Mouse (Mus musculus): Measurements from ENCODE around the gene Adh7. TPM values are rescaled to one million over a fixed set of nuclear protein-coding genes. Genes with fewer than 3 reads are reported as not detected.

Gene Adh7
- polyA plus RNA-seq, 1 experiment = 11.9 TPM

DNA sequence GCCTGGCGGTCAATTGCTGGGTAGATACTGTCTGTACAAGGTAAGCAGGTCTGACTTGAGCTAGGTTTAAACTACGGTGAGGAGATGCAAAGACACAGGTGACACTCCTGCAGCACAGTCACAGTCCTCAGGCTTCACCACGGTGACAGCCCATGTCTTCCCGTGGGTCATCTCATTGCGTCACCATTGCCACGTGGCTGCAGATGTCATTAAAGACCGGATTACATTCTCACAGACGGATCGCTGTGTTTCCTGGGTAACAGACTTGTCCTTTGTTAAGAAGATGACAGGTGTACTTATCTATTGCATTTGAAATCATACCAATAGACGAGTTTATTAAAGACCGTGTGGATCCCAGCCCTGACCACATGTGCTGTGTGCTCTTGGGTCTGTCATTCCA, 3.6 kb downstream of the Adh7 start:
- Histone ChIP-seq H3K27ac (ENCODE audit: insufficient read depth, low read length) (no peak overlapping the region), H3K4me3 (ENCODE audit: insufficient read depth, low read length) (no peak overlapping the region), H3K4me1 (ENCODE audit: control insufficient read depth, insufficient read depth, low read length) (0 out of 2 replicates have a peak, but pooled peaks cover 4% of the 10 kb centered on the region)
- TF ChIP-seq POLR2A (IDR thresholded peaks at IDR 0.05; ENCODE audit: low read depth, low read length) (no peak), CTCF (IDR thresholded peaks at IDR 0.05; ENCODE audit: borderline replicate concordance, insufficient read depth, low read length) (no peak)

DNA sequence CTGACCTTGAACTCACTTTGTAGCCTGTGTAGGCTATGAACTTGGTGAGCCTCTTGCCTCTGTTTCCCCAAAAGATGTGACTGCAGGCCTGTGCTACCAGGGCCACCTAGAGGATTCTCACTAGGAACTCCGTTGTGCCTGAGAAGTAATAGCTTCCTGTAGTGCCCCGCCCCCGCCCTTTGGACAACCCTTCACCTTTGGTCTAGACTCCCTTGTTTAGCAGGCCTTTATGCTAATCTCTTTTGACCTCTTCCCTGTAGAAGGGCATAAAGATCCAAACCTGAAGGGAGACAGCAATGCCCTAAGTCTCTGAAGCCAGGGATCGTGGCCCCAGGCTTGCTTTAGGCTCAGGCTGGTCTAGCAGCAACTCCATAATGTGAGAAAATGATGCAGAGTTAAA, 5.0 kb downstream of the Adh7 start:
- no peak overlapping the region for H3K27ac ChIP-seq (ENCODE audit: insufficient read depth, low read length)
- TF ChIP-seq POLR2A (IDR thresholded peaks at IDR 0.05; ENCODE audit: low read depth, low read length) = no peak
- TF ChIP-seq CTCF (IDR thresholded peaks at IDR 0.05; ENCODE audit: borderline replicate concordance, insufficient read depth, low read length) = no peak
- H3K4me3 ChIP-seq (ENCODE audit: insufficient read depth, low read length) = no peak overlapping the region
- H3K4me1 ChIP-seq (ENCODE audit: control insufficient read depth, insufficient read depth, low read length) = 0 out of 2 replicates have a peak, but pooled peaks cover 4% of the 10 kb centered on the region

DNA sequence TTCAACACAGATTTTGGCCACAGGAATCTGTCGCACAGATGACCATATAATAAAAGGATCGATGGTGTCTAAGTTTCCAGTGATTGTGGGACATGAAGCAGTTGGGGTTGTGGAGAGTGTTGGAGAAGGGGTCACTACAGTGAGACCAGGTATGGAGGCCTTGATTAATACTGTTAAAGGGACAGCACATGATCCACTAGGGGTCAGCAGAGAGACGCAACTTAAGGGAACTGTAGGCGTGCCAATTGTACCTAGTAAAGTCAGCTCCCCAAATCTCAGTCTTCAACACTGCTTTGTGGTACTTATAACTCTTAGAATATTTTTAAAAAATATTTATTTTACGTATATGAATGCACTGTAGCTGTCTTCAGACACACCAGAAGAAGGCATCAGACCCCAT, 5.4 kb downstream of the Adh7 start:
- Histone ChIP-seq H3K4me1 (ENCODE audit: control insufficient read depth, insufficient read depth, low read length) (no peaks in the 10 kb centered on the region), H3K4me3 (ENCODE audit: insufficient read depth, low read length) (no peak overlapping the region), H3K27ac (ENCODE audit: insufficient read depth, low read length) (no peak overlapping the region)
- TF ChIP-seq POLR2A (IDR thresholded peaks at IDR 0.05; ENCODE audit: low read depth, low read length) (no peak), CTCF (IDR thresholded peaks at IDR 0.05; ENCODE audit: borderline replicate concordance, insufficient read depth, low read length) (peak; percentile 41; the same call in 1 of the 2 replicates)

DNA sequence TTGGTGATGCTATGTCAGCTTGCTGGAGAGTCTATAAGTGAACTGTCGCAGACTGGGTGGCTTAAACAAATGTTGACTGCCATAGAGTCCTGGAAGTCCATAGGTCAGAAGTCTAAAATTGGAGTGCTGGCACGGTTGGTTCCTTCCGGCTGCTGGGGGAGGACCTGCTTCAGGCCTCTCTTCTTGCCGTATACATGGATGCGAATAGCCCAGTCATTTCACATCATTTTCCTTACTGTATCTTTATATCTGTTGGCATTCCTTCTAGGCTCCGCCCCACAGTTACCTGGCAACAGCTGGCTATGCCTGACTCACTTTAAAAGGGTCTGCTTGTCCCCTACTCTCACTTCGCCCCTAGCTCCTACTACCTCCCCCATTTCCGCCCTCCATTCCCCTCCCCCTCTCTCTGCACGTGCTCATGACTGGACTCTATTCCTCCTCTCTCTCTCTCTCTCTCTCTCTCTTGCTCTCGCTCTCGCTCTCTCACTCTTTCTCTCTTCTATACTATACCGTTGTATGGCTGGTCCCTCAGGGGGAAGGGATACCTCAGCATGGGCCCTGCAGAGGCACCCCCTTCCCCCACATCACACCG, 6.9 kb downstream of the Adh7 start:
- H3K4me1 ChIP-seq (ENCODE audit: control insufficient read depth, insufficient read depth, low read length) = no peaks in the 10 kb centered on the region
- TF ChIP-seq POLR2A (IDR thresholded peaks at IDR 0.05; ENCODE audit: low read depth, low read length) (no peak), CTCF (IDR thresholded peaks at IDR 0.05; ENCODE audit: borderline replicate concordance, insufficient read depth, low read length) (no peak)
- H3K4me3 ChIP-seq (ENCODE audit: insufficient read depth, low read length) = no peak overlapping the region
- H3K27ac ChIP-seq (ENCODE audit: insufficient read depth, low read length) = no peak overlapping the region

DNA sequence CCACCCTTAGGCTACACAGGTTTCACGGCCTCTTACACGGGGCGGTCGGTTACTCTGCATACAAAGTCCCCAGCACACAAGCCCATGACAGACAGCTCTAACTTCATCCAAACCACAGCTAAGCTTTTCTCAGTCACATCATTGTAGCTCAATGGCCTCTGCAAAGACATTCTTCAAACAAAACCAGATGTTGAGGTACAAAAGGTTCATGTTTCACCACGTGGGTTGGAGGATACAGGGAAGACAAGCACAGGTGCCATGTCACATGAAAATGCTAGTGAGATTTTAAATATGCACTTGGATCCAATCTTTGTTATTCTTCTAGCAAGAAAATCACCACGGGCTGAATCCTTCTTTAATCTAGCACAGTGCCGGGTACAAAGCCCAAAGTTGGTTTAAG, 7.8 kb downstream of the Adh7 start:
- no peak overlapping the region for H3K27ac ChIP-seq (ENCODE audit: insufficient read depth, low read length)
- no peaks in the 10 kb centered on the region for H3K4me1 ChIP-seq (ENCODE audit: control insufficient read depth, insufficient read depth, low read length)
- no peak overlapping the region for H3K4me3 ChIP-seq (ENCODE audit: insufficient read depth, low read length)
- TF ChIP-seq CTCF (IDR thresholded peaks at IDR 0.05; ENCODE audit: borderline replicate concordance, insufficient read depth, low read length) (no peak), POLR2A (IDR thresholded peaks at IDR 0.05; ENCODE audit: low read depth, low read length) (no peak)

DNA sequence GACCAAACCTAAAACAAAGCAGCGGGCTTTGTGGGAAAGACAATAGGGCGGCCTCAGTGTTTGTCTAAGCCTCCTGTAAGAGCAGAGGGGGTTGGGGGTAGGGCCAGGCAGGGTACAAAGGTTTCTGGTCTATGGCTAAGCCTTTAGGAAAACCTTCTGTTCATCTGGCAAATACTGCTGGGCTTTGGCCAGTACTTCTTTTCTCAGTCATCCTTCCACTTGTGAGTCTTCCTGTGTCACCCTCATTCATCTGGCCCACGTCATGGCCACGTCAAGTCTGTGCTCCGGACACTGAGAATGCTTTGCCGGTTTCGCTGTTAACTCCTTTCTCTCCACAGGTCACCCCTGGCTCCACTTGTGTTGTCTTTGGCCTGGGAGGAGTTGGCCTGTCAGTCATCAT, 8.3 kb downstream of the Adh7 start:
- H3K27ac ChIP-seq (ENCODE audit: insufficient read depth, low read length) = no peak overlapping the region
- H3K4me1 ChIP-seq (ENCODE audit: control insufficient read depth, insufficient read depth, low read length) = no peaks in the 10 kb centered on the region
- H3K4me3 ChIP-seq (ENCODE audit: insufficient read depth, low read length) = no peak overlapping the region
- no peak for TF ChIP-seq CTCF (IDR thresholded peaks at IDR 0.05; ENCODE audit: borderline replicate concordance, insufficient read depth, low read length)
- TF ChIP-seq POLR2A (IDR thresholded peaks at IDR 0.05; ENCODE audit: low read depth, low read length) = no peak

DNA sequence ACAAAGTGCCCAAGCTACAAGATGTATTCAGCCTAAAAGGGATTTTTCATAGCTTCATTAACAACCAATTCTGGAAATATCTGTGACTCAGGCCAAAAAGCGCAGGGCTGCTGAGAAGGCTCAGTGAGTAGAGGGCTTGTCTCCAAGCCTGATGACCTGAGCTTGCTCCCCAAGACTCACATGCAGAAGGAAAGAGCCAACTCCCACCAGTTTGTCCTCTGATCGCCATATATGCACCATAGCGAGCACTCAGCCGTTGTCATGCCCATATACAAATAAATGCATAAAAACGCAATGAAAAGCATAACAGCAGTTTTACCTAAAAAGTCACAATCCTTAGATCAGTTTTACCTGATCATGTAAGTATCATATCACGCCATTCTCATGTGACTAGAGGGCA, 8.9 kb downstream of the Adh7 start:
- H3K4me1 ChIP-seq (ENCODE audit: control insufficient read depth, insufficient read depth, low read length) = no peaks in the 10 kb centered on the region
- no peak for TF ChIP-seq POLR2A (IDR thresholded peaks at IDR 0.05; ENCODE audit: low read depth, low read length)
- no peak overlapping the region for H3K27ac ChIP-seq (ENCODE audit: insufficient read depth, low read length)
- no peak overlapping the region for H3K4me3 ChIP-seq (ENCODE audit: insufficient read depth, low read length)

DNA sequence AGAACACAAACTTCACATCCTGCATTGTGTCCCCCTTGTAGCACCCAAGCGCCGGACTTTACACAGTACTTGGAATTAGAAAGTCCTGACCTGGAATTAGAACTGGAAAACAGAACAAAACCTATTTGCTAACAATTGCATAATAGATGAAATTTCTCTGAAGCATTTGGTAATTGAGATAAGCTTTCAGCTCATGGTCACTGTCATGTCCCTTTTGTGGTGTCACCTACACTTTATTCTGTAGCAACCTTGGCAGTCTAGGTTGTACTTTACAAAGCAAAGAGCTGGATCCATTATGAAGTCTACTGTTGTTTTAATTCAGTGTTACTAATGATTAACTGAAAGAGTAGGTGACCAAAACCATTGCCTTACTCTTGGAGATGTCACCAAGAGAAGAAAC, 9.5 kb downstream of the Adh7 start:
- H3K4me1 ChIP-seq (ENCODE audit: control insufficient read depth, insufficient read depth, low read length) = no peaks in the 10 kb centered on the region
- TF ChIP-seq POLR2A (IDR thresholded peaks at IDR 0.05; ENCODE audit: low read depth, low read length) = no peak
- TF ChIP-seq CTCF (IDR thresholded peaks at IDR 0.05; ENCODE audit: borderline replicate concordance, insufficient read depth, low read length) = no peak
- no peak overlapping the region for H3K4me3 ChIP-seq (ENCODE audit: insufficient read depth, low read length)
- H3K27ac ChIP-seq (ENCODE audit: insufficient read depth, low read length) = no peak overlapping the region

DNA sequence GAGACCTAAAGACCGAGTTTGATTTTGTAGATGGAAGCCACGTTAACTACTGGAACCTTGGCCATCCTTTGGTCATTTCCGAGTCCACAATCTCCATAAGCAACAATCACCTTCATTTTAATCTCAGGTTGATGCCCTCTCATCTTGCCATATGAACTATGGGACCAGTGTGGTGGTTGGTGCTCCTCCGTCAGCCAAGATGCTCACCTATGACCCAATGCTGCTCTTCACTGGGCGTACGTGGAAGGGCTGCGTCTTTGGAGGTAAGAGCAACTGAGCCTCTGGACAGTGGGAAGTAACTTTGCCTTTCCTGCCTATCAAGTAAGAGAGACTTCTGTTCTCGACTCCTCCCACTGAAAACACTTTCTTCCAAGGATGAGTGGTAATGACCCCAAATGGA, 10.2 kb downstream of the Adh7 start:
- Histone ChIP-seq H3K4me1 (ENCODE audit: control insufficient read depth, insufficient read depth, low read length) (no peaks in the 10 kb centered on the region), H3K4me3 (ENCODE audit: insufficient read depth, low read length) (no peak overlapping the region), H3K27ac (ENCODE audit: insufficient read depth, low read length) (no peak overlapping the region)
- no peak for TF ChIP-seq CTCF (IDR thresholded peaks at IDR 0.05; ENCODE audit: borderline replicate concordance, insufficient read depth, low read length)
- TF ChIP-seq POLR2A (IDR thresholded peaks at IDR 0.05; ENCODE audit: low read depth, low read length) = no peak

DNA sequence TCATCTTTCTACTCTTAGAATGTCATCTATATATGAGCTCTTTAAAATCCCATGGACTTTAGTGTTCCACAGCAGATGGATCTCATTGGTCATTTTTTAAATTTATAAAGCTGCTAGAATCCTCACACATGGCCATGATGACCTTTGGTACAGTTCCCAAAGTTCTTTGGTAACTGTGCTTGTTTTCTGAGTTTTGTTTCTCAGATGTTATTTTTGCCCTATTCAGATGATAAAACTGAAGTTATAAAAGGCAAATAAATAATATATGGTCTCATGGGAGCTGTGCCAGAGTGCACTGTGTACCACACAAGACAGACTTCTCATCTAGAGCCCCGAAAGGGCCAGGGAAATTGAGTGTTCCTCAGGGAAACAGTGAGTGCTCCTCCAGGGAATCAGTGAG, 11.9 kb downstream of the Adh7 start:
- TF ChIP-seq CTCF (IDR thresholded peaks at IDR 0.05; ENCODE audit: borderline replicate concordance, insufficient read depth, low read length) = no peak
- TF ChIP-seq POLR2A (IDR thresholded peaks at IDR 0.05; ENCODE audit: low read depth, low read length) = no peak
- no peaks in the 10 kb centered on the region for H3K4me1 ChIP-seq (ENCODE audit: control insufficient read depth, insufficient read depth, low read length)
- H3K4me3 ChIP-seq (ENCODE audit: insufficient read depth, low read length) = no peak overlapping the region
- H3K27ac ChIP-seq (ENCODE audit: insufficient read depth, low read length) = no peak overlapping the region

DNA sequence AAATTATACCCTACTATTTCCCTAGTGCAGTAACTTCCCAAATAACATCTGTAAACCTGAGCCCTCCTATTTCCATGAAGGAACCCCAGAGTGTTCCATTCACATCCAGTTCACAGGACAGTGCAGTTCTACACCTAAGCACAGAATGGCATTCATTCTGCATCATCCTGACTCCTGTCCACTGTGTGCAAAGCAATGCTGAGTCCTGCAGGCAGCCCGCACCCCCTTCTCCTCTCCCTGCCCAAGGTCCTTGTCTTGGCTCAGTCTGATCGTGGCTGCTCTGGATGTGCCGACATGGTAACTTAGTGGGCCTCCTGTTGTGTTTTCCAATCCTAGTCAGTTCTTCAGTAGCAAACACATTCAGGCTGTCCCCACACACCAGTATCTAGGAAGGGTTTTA, 12.7 kb downstream of the Adh7 start:
- no peak overlapping the region for H3K27ac ChIP-seq (ENCODE audit: insufficient read depth, low read length)
- TF ChIP-seq POLR2A (IDR thresholded peaks at IDR 0.05; ENCODE audit: low read depth, low read length) (no peak), CTCF (IDR thresholded peaks at IDR 0.05; ENCODE audit: borderline replicate concordance, insufficient read depth, low read length) (no peak)
- no peak overlapping the region for H3K4me3 ChIP-seq (ENCODE audit: insufficient read depth, low read length)

More for the DNA sequence above, 12.7 kb downstream of the Adh7 start:
- no peaks in the 10 kb centered on the region for H3K4me1 ChIP-seq (ENCODE audit: control insufficient read depth, insufficient read depth, low read length)

All from embryonic fibroblast, embryonic 13.5 days (primary cell).